Mouse (Mus musculus) heart, embryonic 11.5 days (tissue): Measurements from ENCODE around the gene Zfp467. TPM values are rescaled to one million over a fixed set of nuclear protein-coding genes. Genes with fewer than 3 reads are reported as not detected.
A peak's percentile ranks its signal among the peaks of the same experiment; 100 is the strongest.

Experiments used
- ATAC-seq: fragments of 200-750 bp; cut with Nextera tagmentation; replicated peaks from 2 replicates; pipeline ENCODE4 v1.8.0; 2017; ENCODE audit warnings: moderate library complexity; ENCODE audit not compliant: insufficient number of reproducible peaks, low FRiP score, low TSS enrichment
- H3K27ac ChIP-seq: fragments of 300-500 bp; sonication (generic); 2 replicates; pipeline ENCODE4 v1.5.1; 2014; ENCODE audit warnings: mild to moderate bottlenecking, low read depth, low read length
- H3K27me3 ChIP-seq: fragments of 300-500 bp; sonication (generic); 2 replicates; pipeline ENCODE4 v1.6.1; 2014; ENCODE audit warnings: mild to moderate bottlenecking, low read length, mixed read lengths; ENCODE audit not compliant: control insufficient read depth, insufficient read depth
- H3K36me3 ChIP-seq: fragments of 300-500 bp; sonication (generic); 2 replicates; pipeline ENCODE4 v1.6.1; 2014; ENCODE audit warnings: mild to moderate bottlenecking, low read length, moderate library complexity, mixed read lengths; ENCODE audit not compliant: control insufficient read depth, insufficient read depth
- H3K4me1 ChIP-seq: fragments of 300-500 bp; sonication (generic); 2 replicates; pipeline ENCODE4 v1.6.1; 2014; ENCODE audit warnings: low read length; ENCODE audit not compliant: control insufficient read depth, insufficient read depth
- H3K4me2 ChIP-seq: fragments of 300-500 bp; sonication (generic); 2 replicates; pipeline ENCODE4 v1.6.1; 2014; ENCODE audit warnings: mild to moderate bottlenecking, moderate library complexity
- H3K4me3 ChIP-seq: fragments of 300-500 bp; sonication (generic); 2 replicates; pipeline ENCODE4 v1.5.1; 2014; ENCODE audit warnings: low read depth, low read length
- H3K9ac ChIP-seq: fragments of 300-500 bp; sonication (generic); 2 replicates; pipeline ENCODE4 v1.6.1; 2014; ENCODE audit warnings: mild to moderate bottlenecking, low read depth, low read length, moderate library complexity
- H3K9me3 ChIP-seq: fragments of 300-500 bp; sonication (generic); replicated peaks from 2 replicates; pipeline ENCODE4 v1.6.1; 2016; ENCODE audit warnings: low read length; ENCODE audit not compliant: control insufficient read depth
- WGBS: fragments of 180-500 bp; shearing (Covaris S2); extraction: QIAGEN DNeasy Blood & Tissue Kit; methylation state at CpG from one replicate; pipeline ENCODE4 v1.1.7; 2014; ENCODE audit not compliant: insufficient replicate concordance; 5-methylcytosine and 5-hydroxymethylcytosine counted together
- polyA plus RNA-seq: library from polyadenylated mRNA; unstranded; fragments of >200 nt; fragmentation: Nextera tagmentation; extraction: Ambion mirVana; gene quantifications from 2 replicates; pipeline ENCODE4 v1.2.1, GENCODE M21; 2014

Zfp467 gene
- polyA plus RNA-seq, 1 experiment from 2014 or later = 17.8 TPM

DNA sequence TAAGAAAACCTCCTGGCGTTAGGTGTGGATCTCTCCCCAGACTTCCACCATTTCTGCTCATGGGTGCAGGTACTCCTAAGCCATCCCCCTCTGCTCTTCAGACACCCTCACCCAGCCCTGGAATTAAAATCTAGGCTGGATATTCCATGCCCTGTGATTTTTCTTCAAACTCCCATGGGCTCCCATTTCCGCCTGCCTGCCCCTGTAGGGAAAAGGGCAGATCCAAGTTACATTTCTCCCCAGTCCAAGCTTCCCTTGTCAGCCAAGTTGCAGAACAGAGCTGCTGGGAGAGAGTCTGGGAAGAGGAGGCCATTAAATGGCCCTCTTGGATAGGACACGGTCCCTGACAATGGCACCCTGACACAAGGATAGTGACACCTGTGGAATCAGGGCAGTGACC lies 631 bp upstream of the Zfp467 start:
- peak overlapping the region; percentile 85 for H3K9ac ChIP-seq
- peaks cover 11% of the 10 kb centered on the region for H3K36me3 ChIP-seq
- peak overlapping the region; percentile 84; the same call in 1 of the 2 replicates for H3K27ac ChIP-seq
- H3K9me3 ChIP-seq = no peaks in the 10 kb centered on the region
- peaks cover 10% of the 10 kb centered on the region; the same call in 1 of the 2 replicates for H3K4me1 ChIP-seq
- H3K27me3 ChIP-seq = no peaks in the 10 kb centered on the region
- ATAC-seq = no peak
- H3K4me3 ChIP-seq = peak overlapping the region; percentile 77
- 44% methylated on average over 3 of the region's 3 CpGs for WGBS
- H3K4me2 ChIP-seq = peak overlapping the region; percentile 94

DNA sequence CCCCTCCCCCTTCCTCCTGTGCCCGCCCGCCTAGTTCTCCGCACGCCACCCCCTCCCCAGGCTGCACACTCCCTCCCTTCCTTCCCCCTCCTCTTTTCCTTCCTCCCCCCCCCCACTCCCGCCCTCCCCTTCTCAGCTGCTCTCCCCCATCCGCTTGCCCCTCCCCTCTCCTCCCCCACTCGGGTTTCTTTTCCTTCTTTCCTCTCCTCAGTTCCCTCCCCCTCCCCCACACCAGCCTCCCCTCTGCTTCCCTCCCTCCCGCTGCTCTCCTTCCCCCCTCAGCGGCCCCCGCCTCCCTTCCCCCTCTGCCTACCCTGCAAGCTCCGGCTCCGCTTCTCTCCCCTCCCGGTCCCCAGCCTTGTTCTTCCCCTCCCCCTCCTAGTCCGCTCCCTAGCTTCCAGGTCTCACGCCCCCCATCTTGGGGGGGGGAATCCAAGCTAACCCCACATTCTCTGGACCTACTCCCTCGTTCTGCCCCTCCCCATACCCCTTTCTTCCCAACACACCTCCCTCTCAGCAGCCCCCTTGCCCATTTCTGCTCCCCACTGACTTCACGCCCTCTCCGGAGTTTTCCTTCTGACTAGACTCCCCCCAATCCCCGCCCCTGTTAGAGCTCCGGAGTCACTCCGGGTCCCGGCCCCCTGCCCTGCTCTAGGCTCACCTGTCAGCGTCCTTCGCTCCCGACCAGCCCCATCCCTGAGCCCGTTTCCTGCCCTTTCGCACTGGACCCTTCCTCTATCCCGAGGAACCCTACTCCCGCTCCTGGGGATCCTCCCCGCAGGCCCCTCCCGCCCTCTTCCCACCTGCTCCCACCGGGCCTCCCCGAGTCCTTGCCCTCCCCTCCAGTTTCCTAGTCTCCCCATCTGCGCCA lies 1.1 kb downstream of the Zfp467 start:
- Histone ChIP-seq H3K9ac (peak overlapping the region; percentile 85), H3K36me3 (peaks cover 11% of the 10 kb centered on the region), H3K9me3 (no peaks in the 10 kb centered on the region), H3K4me2 (peak overlapping the region; percentile 94), H3K4me1 (peaks cover 16% of the 10 kb centered on the region; the same call in 1 of the 2 replicates), H3K4me3 (peak overlapping the region; percentile 77), H3K27me3 (peaks cover 4% of the 10 kb centered on the region; the same call in 1 of the 2 replicates), H3K27ac (peak overlapping the region; percentile 84)
- 2% methylated on average over 33 of the region's 34 CpGs for WGBS
- peak; percentile 67 for ATAC-seq

DNA sequence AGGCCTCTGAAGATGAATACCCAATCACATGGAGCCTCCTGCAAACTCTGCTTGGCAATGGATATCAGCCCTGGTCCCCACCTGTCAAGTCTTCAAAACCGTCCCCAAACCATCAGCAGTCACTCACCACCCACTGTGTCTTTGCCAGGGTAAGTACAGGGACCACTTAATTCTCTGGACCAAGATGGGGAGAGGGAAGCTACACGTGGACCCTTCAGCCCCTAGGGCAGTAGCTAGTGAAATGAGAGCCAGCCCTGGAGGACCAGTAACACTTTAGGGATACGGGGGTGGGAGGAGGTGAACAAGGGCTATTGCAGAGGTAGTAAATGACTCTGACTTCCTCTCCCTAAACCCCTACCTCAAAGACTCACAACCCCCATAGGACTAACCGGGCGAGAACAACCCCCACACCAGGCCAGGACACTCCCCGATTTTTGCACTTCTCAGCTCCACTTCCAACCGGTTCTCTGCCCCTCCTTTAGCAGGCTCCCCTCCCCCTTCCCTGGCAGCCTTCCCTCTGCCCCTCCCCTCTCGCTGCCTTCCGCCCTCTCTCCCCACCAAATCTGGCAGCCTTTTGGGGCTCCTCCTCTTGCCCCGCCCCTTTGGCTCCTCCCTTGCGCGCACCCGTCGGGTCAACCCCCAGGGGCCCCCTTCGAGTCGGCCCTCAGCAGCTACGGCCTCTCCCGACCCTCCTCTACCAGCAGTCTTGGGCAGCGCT lies 1.9 kb downstream of the Zfp467 start:
- H3K9ac ChIP-seq = peak overlapping the region; percentile 56
- peak overlapping the region; percentile 62 for H3K27ac ChIP-seq
- peak overlapping the region; percentile 94 for H3K4me2 ChIP-seq
- peaks cover 12% of the 10 kb centered on the region for H3K36me3 ChIP-seq
- H3K4me1 ChIP-seq = peaks cover 20% of the 10 kb centered on the region
- peak overlapping the region; percentile 77 for H3K4me3 ChIP-seq
- H3K9me3 ChIP-seq = no peaks in the 10 kb centered on the region
- WGBS = 2% methylated on average over 19 of the region's 19 CpGs
- ATAC-seq = peak; percentile 87
- H3K27me3 ChIP-seq = peaks cover 12% of the 10 kb centered on the region

DNA sequence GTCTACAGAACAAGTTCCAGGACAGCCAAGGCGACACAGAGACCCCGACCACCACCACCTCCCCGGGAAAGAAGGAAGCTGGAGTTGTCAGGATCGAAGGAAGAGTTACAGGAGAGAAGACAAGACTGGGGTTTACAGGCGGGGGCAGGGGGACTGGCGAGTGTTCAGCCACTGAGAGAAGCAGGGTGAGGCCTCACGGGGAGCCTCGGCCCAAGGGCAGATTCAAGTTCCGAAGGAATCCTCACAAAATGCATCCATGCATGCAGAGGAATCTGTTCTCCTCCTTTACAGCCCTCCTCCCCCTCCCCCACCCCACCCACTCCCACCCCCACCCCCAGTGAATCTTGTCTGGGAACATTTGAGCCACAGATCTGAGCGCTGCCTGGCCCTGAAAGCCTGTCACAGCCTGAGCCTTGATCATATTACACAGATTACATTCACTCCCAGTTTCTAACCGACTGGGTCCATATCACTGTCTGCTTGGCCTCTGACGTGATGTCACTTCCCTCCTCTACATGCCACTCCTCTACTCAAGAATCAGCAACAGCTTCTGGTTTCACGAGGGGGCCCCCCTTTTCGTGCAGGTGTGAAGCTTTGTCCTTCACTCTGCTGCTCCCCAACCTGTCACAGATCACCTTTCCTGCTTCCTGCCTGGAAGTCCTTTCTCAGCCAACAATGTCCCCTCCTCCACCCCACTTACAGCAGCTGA lies 5.2 kb downstream of the Zfp467 start:
- peaks cover 22% of the 10 kb centered on the region for H3K36me3 ChIP-seq
- no peak overlapping the region for H3K4me2 ChIP-seq
- H3K9me3 ChIP-seq = no peaks in the 10 kb centered on the region
- peaks cover 26% of the 10 kb centered on the region for H3K27me3 ChIP-seq
- H3K4me3 ChIP-seq = no peak overlapping the region
- peaks cover 31% of the 10 kb centered on the region for H3K4me1 ChIP-seq
- no peak overlapping the region for H3K9ac ChIP-seq
- H3K27ac ChIP-seq = 0 out of 2 replicates have a peak overlapping the region, but pooled peaks have one; percentile 18
- no peak for ATAC-seq
- 31% methylated on average over 14 of the region's 14 CpGs for WGBS

DNA sequence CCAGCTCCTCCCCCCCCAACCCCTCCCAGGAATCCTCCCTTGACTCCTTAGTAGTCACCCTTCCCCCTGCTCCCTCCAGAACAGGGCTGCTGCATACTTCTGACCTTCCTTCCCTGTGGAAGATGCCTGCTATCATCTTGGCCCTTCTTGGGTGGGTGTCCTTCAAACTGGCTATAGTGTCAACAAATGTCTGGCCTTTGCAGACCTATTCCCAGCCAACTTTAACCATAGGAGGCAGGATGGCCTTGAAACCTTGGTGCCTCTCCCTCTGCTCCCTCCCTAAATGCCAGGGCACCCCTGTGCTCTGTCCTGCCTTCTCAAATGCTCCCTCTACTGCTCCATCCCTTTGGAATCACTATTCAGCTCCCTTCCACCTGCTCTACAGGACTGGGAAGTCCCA lies 6.0 kb downstream of the Zfp467 start:
- H3K4me1 ChIP-seq = peaks cover 31% of the 10 kb centered on the region
- peaks cover 22% of the 10 kb centered on the region for H3K36me3 ChIP-seq
- H3K27ac ChIP-seq = no peak overlapping the region
- H3K4me3 ChIP-seq = no peak overlapping the region
- no peak overlapping the region for H3K4me2 ChIP-seq
- H3K27me3 ChIP-seq = peaks cover 26% of the 10 kb centered on the region
- no peaks in the 10 kb centered on the region for H3K9me3 ChIP-seq
- no peak overlapping the region for H3K9ac ChIP-seq
- ATAC-seq = no peak

DNA sequence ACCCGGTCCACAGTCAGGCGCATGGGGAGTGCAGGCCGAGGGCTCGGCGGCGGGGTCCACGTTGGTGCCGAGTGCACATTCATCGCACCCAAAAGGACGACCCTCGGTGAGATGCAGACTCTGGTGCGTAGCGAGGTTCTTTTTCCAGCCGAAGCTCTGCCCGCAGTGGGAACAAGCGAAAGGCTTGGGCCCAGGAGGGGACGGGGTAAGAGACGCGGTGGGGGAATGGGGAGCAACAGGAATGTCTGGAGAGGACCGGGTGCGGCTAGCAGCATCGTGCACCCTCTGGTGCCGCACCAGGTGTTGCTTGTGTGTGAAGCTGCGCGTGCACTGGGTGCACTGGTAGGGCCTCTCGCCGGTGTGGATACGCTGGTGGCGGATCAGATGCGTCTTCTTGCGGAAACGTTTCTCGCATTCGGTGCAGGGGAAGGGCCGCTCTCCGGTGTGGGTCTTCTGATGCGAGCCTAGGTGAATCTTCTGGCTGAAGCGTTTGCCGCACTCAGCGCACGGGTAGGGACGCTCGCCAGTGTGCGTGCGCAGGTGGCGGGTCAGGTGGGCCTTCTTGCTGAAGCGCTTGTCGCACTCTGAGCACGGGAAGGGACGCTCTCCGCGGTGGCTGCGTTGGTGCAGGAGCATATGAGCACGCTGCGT lies 7.0 kb downstream of the Zfp467 start:
- Histone ChIP-seq H3K27me3 (peaks cover 26% of the 10 kb centered on the region), H3K4me2 (peak overlapping the region; percentile 65), H3K4me1 (peaks cover 31% of the 10 kb centered on the region), H3K36me3 (peaks cover 22% of the 10 kb centered on the region), H3K9ac (no peak overlapping the region), H3K4me3 (peak overlapping the region; percentile 34), H3K9me3 (no peaks in the 10 kb centered on the region), H3K27ac (no peak overlapping the region)
- 20% methylated on average over 55 of the region's 55 CpGs for WGBS
- no peak for ATAC-seq

DNA sequence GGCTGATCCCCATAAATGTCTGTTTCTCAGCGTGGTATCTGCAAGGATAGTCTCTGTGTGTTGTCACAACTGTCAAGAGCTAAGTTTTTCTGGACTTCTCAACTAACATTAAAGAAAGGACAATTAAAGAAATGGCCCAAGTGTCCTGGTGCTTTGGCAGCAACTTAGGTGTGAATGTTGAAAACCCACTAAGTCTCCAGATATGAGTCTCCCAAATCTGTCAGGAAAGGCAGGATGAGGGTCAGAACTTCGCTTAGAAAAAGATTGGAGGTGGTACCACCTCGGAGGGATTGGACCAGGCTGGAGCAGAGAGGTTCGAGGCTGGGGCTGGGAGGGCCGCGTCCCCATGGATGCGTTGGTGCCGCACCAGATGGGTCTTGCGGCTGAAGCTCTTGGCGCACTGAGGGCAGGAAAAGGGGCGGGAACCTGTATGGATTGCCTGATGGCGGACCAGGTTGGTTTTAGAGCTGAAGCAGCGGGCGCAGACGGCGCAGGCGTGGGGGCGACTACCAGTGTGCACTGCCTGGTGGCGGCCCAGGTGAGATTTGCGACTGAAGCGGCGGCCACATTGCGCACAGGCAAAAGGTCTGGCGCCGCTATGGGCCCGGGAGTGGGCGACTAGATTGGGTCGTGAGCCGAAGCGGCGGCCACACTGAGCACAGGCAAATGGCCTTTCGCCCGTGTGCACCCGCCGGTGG lies 7.8 kb downstream of the Zfp467 start:
- Histone ChIP-seq H3K27me3 (peaks cover 26% of the 10 kb centered on the region), H3K36me3 (peaks cover 22% of the 10 kb centered on the region)

More for the DNA sequence above, 7.8 kb downstream of the Zfp467 start:
- Histone ChIP-seq H3K4me3 (peak overlapping the region; percentile 34), H3K9me3 (no peaks in the 10 kb centered on the region), H3K9ac (no peak overlapping the region), H3K4me2 (peak overlapping the region; percentile 65), H3K27ac (no peak overlapping the region), H3K4me1 (peaks cover 32% of the 10 kb centered on the region)
- 35% methylated on average over 35 of the region's 35 CpGs for WGBS
- no peak for ATAC-seq
